Mouse (Mus musculus): ENCODE data around the gene Pxt1.
"Not testable (repeated sequence)": the region's sequence is repeated elsewhere in the genome, so short reads cannot be mapped to it uniquely, and the experiment has no call there.

Gene Pxt1

DNA sequence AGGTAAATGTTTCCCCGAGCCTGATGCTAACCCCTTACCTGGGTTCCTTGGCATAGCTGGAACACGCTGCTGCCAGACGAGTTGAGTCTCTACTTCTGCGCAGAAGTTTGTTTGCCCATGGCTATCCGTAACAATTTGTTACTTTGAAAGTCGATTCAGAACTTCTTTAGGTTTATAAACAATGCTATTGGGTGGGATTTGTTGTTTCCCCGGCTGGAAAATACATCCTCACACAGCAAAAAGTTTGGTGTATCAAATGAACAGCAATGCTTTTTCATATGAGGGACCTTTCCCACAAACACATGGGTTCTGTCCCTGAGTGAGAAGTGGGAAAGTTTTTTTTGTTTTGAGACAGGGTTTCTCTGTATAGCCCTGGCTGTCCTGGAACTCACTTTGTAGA lies at the start of gene Pxt1:
Gene Pxt1 (minus strand): TSS at position 101 of the 400 bp plus-strand sequence.
- no peak for DNase-seq (ENCODE audit: extremely low read depth, low read depth)

DNA sequence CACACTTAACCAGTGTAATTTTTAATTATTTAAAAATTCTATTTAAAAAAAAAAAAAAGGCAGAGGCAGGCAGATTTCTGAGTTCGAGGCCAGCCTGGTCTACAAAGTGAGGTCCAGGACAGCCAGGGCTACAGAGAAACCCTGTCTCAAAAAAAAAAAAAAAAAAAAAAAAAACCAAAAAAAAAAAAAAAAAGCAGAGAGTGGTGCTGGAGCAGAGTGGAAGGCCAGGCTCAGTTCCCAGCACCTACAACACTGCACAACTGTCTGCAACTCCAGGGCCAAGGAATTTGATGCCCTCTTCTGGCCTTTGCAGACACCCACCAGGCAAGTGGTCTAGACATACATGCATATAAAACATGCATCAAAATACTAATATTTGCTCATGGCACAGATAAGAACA lies 49.4 kb upstream of the Pxt1 start:
- DNase-seq (ENCODE audit: extremely low read depth, low read depth) = not testable (repeated sequence)

DNA sequence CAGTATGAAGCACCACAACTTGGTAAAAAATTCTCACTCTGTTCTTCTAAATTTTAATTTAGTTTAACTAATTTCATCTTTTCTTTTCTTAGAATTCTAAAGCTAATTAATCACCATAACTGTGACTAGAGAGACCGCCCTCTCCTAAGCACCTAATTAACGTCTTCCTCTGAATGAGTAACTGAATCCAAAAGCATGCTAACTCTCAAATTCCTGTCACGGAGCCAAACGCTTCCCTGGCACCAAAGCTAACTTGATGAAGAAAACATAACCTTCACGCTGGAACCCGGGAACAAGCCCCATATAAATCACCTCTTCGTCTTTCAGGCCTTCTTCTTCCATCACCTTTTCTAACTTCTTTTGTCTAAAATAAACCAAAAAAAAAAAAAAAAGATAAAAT lies 48.5 kb upstream of the Pxt1 start:
- DNase-seq (ENCODE audit: extremely low read depth, low read depth) = no peak

DNA sequence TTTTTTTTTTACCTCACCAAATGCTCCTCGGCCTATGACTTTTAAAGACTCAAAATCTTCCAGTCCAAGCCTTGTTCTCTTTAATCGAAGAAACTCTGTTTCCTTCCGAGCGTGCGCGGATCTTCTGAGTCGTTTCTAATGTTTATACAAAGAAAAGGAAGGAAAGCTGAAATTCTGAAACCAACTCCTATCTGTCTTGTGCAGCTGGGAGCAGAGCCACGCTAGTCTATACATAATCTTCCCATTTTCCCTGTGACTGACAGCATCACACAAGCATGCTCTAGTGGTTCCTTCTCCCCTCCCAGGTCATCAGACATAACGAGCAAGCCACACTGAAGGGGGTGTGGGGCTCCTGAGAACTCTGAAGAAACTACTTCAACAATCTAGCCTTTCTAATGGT lies 47.6 kb upstream of the Pxt1 start:
- DNase-seq (ENCODE audit: extremely low read depth, low read depth) = peak; percentile 76

DNA sequence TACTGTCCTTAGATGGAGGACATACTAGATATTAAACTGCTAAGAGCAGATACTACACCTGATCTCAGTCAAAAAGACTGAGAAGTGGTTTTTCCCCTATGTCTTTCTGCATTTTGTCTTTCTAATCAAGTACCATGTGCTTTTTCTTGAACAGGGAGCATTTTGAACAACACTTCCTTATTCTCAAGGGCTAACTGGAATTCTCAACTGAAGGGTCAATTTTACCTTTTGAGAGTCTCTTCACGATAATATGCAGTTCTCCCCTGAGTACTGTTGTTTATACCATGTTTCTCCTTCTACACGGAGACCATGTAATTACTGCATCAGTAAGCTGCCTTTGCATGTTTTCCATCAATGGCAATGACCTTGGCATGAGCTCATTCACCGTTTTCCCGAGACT lies 46.4 kb upstream of the Pxt1 start:
- no peak for DNase-seq (ENCODE audit: extremely low read depth, low read depth)

DNA sequence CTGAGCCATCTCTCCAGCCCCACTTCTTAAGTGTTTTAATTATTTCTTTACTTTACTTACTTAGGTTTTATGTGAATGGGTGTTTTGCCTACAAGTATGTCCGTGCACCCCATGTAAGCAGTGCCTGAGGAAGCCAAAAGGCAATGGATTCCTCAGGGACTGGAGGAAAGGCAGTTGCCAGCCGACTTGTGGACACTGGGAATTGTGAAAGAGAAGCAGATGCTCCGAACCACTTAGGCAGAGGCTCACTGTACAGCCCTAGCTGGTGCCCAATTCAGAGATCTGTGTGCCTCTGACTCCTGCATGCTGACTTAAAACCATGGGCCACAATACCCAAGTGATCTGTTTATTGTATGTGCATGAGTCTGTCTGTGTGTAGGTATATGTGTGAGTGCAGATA lies 45.4 kb upstream of the Pxt1 start:
- DNase-seq (ENCODE audit: extremely low read depth, low read depth) = no peak

DNA sequence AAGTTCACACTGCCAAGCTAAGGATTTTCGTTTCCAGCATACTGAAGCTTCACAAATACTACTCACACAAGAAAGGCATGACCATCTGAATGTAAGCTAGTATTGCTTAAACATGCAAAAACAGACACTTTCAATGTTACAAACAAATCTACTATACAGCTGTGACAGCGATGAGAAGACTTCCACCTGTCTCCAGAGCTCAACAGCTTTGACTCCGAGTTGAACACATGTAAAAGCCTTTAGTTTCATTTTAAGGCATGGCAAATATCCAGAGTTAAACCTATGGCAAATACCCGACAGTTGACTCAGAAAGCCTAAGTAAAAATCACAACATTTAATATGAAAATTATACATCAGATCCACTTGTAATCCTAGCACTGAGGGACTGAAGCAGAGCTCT lies 44.7 kb upstream of the Pxt1 start:
- no peak for DNase-seq (ENCODE audit: extremely low read depth, low read depth)

DNA sequence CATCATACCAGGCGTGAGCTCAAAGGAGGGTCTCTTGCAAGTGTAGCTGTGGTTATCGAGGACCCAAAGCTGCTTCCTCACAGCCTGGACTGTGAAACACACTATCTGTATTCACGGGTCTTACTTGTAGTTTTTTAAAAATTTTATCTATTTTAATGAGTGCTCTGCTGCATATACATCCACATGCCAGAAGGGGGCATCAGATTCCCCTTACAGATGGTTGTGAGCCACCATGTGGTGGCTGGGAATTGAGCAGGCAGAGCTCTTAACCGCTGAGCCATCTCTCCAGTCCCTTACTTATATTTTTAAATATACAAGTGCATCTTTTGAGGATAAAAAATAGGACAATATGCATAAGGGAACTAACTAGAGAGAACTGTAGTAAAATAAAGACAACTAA lies 44.1 kb upstream of the Pxt1 start:
- peak; percentile 65 for DNase-seq (ENCODE audit: extremely low read depth, low read depth)

DNA sequence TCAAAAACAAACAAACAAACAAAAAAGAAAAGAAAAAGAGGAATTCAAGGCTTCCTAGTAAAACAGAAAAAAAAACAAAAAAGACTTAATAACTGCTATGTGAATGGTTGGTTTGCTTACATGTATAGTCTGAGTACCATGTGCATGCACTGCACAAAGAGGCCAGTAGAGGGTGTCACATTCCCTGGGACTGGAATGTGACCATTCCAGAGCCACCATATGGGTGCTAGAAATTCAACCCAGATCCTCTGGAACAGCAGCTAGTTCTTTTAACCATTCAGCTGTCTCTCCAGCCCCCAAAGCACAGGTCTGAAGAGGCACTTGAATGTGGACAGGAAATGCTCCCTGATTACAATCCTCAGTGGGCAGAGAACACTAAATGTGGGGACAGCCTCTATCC lies 43.2 kb upstream of the Pxt1 start:
- DNase-seq (ENCODE audit: extremely low read depth, low read depth) = no peak

DNA sequence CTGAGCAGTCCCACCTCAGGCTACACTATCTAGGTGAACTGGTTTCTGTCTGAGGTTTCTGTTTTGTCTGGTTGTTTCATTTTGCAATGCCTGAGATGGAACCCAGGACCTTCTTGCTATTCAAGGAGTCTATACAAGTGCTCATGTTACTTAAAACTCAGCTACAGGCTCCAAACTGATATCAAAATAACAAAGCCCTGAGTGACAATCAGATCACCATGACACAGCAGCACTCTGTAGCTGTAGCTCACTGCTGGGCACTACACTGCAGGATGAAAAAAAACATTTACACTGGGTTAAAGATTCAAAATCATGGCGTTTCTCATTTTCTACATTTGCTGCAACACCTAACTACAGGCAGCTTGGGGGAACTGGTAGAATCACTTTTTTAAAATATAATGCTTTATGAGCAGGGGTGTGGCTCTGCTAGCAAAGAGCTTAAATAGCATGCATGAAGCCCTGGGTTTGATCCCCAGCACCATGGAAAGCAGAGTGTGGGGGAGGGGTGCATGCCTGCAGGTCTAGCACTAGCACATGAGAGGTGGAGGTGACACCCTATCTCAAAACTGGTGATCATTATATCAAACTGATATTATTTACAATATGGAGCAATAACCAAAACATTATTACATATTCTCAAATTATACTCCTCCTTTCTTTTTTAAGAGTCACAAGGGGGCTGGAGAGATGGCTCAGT lies 41.2 kb upstream of the Pxt1 start:
- no peak for DNase-seq (ENCODE audit: extremely low read depth, low read depth)

DNA sequence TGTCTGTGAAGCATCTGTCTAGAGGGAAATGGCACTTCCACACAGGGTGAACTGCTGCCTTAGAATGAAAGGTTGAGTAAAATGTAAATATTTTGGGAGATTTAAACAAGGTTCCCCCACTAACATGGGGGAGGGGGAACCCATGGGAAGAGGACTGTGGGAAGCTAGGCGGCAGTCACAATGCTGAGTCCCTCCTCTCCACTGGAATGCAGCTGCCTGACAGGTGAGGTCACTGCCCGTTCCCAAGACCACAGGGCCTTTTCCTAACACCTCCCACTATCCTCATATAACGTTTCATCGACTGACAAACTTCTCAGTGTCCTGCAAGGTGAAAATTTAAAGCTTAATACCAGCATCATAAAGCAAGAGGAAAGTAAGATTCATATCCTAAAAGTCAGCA lies 39.0 kb upstream of the Pxt1 start:
- DNase-seq (ENCODE audit: extremely low read depth, low read depth) = no peak

DNA sequence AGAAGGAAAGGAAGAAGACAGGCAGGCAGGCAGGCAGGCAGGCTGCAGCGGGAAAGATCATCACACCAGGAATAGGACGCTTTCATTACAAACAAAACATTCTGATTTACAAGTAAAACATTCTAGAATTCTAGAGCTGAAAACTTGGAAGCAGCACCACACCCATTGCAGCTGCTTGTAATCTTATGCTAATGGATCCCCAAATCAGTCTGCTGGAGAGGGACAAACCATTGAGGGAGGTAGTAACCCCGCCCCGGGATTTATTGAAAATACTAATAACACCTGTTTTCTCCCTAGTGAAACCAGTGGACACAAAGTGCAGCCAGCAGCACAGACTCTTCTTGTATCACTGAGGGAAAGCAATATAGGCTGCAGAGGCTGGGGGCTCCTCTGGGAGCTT lies 37.4 kb upstream of the Pxt1 start:
- DNase-seq (ENCODE audit: extremely low read depth, low read depth) = no peak

DNA sequence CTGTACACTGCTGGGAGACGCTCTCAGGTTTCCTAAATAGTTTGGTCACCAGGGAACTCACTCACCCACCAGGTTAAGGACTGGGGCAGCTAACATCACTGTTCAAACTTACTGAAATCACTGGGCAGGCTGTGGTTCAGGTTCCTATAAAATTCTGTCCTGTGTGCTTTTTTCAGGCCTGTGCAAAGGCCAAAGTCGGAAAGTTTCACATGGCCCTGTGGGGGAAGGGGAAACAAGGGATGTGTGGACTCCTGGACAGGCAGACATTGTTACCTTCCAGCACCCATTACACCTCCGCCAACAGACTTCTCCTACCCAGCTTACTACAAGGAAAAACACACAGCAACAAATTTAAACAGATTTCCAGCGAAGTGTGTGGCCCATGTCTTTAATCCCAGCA lies 35.5 kb upstream of the Pxt1 start:
- DNase-seq (ENCODE audit: extremely low read depth, low read depth) = no peak

DNA sequence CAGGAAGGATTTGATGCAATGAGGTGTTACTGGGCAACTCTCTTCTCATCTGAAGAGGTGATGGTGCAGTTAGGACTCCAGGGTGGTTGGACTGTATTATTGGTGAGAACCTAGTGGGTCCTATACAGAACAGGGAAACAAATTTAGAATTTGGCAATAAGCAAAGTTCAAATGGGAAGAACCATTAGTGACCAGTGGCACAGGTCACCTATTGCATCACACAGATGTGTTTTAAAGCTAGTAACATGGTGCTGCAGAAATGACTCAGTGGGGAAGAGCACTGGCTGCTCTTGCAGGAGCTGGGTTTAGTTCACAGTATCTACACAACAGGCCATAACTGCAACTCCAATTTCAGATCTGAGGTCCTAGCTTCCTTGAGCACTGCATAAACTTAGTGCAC lies 26.5 kb upstream of the Pxt1 start:
- DNase-seq (ENCODE audit: extremely low read depth, low read depth) = no peak

DNA sequence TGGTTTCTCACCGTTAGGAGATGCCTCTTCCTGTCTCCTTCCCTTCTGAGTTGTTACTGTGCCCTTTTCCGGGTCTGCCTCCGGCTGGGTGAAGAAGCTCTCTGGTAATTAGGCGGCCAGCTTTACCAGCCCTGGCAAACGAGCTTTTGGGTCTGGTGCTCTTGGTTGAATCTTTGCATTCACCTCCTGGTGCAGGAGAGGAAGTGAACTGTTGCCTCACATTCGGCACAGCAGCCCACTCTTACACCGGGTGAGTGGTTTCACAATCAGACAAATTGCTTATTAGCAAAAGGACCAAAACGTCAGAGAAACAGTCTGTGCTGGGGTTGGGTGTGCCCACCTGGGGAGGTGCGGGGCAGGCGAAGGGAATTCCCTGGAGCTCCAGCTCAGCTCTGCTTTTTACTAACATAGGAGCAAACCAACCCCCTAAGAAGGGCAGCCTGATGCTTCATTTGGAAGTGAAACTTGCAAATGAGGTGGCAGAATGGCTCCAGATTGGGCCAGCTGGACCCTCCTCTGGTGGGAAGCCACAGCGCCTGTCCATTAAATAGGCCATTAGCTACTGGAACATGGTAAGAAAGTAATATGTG lies 23.5 kb upstream of the Pxt1 start:
- DNase-seq (ENCODE audit: extremely low read depth, low read depth) = no peak

DNA sequence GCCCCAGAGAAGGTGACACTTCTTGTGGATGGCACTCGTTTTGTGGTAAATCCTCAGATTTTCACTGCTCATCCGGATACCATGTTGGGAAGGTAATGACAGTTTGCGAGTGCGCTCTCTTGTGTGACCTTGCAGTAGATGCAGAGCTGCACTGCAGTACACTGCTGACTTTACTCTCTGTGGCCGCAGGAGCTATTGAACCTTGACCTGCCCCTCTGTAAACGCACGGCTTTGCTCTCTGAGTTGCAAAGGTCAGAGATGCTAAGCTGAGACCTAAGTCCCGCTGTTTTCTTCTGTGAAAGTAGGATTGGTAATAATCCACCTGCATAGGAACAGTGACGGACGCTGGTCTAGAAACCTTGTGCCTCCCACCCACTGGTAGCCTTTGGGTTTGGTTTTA lies 18.0 kb upstream of the Pxt1 start:
- DNase-seq (ENCODE audit: extremely low read depth, low read depth) = no peak

DNA sequence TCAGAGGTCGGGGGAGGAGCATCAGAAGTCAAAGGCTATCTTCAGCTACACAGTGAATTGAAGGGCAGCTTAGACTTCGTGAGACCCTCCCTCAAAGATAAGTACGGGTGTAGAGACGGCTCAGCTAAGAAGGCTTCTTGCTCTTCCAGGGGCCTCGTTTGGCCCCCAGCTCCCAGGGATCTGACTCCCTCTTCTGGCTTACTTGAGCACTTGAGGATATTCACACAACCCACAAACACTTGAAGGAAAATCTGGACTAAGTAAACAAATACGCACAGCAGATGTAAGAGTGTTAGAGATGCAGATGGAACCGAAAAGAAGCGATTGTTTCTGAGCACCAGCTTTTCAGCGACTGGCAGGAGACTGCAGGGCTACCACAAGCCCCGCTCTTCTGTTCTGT lies 17.0 kb upstream of the Pxt1 start:
- DNase-seq (ENCODE audit: extremely low read depth, low read depth) = no peak

DNA sequence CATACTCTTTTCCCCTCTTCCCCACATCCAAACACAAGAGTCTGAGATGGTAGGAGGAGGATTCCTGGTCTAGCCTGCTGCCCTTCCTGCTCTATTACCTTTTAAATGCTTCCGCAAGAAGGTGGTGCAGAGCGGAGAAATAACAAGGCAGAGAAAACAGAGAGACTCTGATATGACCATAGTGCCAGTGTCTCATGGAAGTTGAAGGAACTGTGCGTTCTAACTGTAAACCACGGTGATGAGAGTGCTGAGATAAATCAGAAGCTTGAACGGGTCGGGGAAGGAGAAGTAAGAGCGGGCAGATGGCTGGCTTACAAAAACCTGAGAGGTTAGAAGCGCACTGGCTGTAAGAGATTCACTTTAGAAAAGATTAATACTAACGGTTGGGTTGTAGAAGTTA lies 10.8 kb upstream of the Pxt1 start:
- DNase-seq (ENCODE audit: extremely low read depth, low read depth) = no peak

DNA sequence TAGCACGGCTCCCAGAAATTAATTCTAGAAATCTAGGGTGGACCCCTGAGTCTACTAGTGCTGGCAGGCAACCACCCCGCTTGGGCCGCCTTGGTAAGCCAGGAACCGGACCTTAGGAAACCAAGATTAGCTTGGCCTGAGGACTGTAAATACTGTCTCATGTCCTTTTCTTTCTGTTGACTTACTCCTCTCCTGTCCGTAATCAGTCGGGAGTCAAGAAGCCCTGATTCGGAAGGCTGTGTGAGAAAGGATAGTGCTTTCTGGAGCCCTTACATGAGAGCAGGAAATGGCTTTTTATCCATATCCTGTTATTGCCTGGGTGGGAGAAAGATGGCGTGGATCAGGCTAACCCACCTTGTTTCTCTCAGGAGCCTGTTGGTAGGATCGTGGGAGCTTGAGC lies 9.6 kb upstream of the Pxt1 start:
- no peak for DNase-seq (ENCODE audit: extremely low read depth, low read depth)

DNA sequence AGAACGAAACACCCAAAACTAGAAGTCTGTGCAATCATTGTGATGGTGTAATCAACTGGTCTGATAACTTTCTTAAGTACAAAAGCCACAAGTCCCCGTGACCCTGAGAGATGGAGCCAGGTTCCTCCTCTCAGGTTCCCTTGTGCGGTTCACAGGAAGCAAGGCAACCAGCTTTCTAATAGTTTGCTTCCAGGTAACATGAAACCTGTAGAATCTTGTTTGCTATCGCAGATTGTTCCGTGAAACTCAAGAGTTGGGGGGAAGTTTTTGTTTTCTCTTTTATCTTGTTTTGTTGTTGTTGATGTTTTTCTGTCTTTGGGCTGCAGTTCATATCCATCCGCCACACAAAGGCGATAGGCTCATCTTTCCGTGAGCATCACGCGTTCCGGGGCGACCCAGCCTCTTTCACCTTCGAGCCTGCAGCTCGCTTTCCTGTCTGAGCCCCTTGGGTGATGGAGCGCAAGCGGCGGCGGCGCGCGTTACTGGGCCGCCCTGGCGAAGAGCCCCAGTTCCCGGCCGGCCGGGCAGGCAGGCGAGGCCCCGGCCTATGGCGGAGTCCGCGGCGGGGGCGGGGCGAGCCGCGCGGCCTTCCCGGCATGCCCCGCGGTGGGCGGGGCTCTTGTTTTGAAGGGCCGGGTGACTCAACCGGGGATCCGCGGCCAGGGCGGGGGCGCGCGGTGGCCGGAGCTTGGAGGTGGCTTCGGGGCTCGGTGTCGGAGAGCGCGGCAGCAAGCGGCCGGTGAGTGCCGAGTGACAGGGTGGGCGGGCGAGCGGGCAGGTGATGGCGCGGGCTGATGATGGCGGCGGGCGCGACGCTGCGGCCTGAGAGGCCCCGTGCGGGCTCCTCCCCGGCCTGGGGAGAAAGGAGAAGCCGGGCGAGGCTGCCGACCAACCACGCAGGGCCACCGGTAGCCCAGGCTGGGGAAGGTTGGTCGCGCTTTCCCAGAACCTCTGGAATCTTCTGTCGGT lies 8.5 kb upstream of the Pxt1 start, which contains the start of gene Kctd20:
Gene Kctd20 (plus strand): TSS at position 120 of the 969 bp plus-strand sequence.
- peak; percentile 80 for DNase-seq (ENCODE audit: extremely low read depth, low read depth)

DNA sequence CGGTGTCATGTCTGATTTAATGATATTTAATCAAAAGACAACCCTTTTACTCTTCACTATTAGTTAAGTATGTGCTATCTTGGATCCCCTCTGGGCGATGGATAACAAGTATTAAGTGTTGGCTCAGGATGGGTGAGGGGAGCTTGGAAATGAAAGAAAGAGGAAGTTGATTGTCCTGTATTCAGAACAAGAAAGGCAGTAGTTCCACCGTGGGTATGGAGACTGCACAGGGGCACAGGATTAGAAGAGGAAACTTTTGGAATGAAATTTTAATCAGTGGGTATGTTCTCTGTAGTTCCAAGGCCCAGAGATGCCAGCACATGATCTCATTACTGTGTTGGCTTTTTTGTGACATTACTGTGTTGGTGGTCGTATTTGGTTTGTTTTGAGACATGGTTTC lies 7.1 kb upstream of the Pxt1 start:
- DNase-seq (ENCODE audit: extremely low read depth, low read depth) = no peak

DNA sequence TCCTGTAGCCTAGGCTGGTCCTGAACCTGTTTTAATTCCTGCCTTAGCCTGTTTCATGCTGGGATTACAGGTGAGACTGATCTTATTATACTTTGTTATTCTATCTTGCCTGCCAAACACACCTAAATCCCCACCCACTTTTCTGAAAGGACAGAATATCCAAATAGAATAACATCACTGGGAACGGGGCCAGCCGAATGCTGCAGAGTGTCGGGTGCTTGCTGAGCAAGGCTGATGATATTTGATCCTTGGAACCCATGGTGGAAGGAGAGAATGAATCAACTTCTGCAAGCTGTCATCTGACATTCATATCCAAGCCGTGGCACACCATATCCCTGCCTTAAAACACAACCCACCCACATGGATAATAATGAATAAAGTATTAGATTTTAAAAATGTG lies 5.0 kb upstream of the Pxt1 start:
- no peak for DNase-seq (ENCODE audit: extremely low read depth, low read depth)

Measured in MEL-GATA-1-ER (cell line).